Mouse (Mus musculus): ENCODE data around the gene Sp140.
"Not testable (repeated sequence)": the region's sequence is repeated elsewhere in the genome, so short reads cannot be mapped to it uniquely, and the experiment has no call there.

The Sp140 gene

GRCm38 (mm10) chr1:85636936-85637335 lies 36.8 kb downstream of the Sp140 start:
- not testable (repeated sequence) for ATAC-seq (ENCODE audit: insufficient number of reproducible peaks, low FRiP score, low TSS enrichment)

DNA sequence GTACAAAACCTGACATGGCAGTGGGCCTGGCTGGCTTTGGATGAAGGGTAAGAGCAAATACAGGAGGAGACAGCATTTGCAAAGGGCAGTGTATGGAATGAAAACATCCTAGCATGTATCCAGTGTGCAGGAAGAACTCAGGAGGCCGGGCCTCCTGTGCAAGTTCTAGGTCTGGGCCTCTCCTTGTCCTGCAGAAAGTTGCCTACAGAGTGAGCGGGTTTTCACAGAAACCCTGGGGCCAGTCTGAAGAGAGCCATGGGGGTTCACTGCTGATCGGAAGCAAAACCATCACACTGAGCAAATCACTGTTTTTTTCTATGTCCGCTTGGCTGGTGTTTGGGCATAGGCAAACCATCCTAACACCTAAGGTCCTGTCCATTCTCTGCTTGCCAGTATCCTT lies 38.0 kb downstream of the Sp140 start:
- not testable (repeated sequence) for ATAC-seq (ENCODE audit: insufficient number of reproducible peaks, low FRiP score, low TSS enrichment)

DNA sequence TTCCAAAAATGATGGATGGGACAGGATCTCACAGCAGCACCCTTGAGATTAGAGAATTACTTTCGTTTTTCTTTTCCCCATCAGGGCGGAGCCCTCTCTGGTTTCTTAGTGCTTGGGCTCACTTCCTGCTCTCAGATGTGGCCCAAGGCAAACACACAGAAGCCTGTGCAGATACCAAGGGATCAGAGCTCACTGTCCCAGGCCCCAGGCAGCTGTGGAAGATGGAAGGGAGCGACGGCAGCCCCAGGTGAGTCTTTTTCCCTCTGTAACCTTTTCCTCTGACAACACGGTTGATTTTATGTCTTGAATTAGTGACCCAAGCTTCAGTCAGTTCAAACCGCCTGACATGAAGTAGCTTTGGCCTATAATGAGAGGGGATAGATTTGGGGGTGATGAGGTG lies 49.7 kb downstream of the Sp140 start, which contains the start of gene Sp100:
Gene Sp100, plus strand, starts transcription at position 108 of the 400 bp plus-strand sequence.
- ATAC-seq (ENCODE audit: insufficient number of reproducible peaks, low FRiP score, low TSS enrichment): not testable (repeated sequence)

DNA sequence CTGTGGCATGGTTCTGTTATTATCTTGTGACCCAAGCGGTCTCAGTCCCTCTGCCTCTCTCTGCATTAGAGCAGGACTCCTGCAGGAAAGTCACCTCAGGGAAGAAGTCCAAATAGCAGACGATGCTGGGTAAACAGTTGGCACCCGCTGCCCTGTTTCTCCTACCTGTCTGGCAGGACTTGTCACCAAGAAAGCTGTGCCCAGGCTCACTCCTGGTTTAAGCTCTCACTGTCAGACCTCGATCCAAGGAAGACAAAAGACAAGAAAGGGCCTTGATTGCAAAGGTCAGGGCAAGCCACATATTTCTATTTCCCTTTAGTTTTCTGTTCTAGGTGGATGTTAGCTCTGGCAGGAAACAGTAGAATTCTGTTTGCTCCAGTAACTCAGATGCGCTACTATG lies 50.3 kb downstream of the Sp140 start:
- not testable (repeated sequence) for ATAC-seq (ENCODE audit: insufficient number of reproducible peaks, low FRiP score, low TSS enrichment)

GRCm38 (mm10) chr1:85651770-85652275 lies 51.6 kb downstream of the Sp140 start:
- ATAC-seq (ENCODE audit: insufficient number of reproducible peaks, low FRiP score, low TSS enrichment): not testable (repeated sequence)

DNA sequence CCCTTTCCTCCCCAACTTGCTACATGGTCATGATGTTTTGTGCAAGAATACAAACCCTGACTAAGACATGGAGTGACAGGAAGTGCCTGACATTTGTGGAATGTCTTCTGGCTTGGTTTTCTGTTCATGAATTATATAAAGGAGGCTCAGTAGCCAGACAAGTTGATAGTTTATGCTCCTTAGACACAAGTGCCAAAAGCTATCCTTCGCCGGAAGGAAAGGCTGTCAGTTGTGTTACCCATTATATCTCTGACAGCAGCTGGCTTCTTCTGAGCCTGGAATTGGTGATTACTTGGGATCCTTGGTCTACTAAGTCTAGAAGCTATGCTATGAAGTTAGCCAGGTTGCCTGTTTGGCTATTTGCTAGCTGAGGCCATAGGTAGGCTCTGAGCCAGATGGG lies 57.0 kb downstream of the Sp140 start:
- not testable (repeated sequence) for ATAC-seq (ENCODE audit: insufficient number of reproducible peaks, low FRiP score, low TSS enrichment)

- no peak for ATAC-seq (ENCODE audit: insufficient number of reproducible peaks, low FRiP score, low TSS enrichment)
Measured at GRCm38 (mm10) chr1:85664266-85664665, 64.1 kb downstream of the Sp140 start.

- no peak for ATAC-seq (ENCODE audit: insufficient number of reproducible peaks, low FRiP score, low TSS enrichment)
Measured at GRCm38 (mm10) chr1:85680226-85680625, 80.0 kb downstream of the Sp140 start.

DNA sequence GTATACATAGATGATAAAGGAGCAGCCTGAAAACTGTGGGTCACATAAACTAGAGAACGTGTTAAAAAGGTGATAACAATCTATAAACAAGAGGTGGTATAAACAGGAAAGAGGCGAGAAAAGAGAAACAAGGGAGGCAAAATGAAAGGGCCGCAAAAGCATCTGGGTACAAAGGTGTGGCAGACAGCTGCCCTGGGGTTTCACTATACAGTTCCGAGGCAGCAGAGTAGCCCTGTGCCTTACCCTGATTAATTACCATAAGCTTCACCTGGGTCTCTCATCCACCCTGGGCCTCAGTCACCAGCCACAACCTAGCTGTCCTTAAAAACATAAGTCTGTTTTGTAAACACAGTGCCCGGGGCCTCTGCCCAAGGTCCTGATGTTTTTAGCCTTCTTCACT lies 86.5 kb downstream of the Sp140 start:
- no peak for ATAC-seq (ENCODE audit: insufficient number of reproducible peaks, low FRiP score, low TSS enrichment)

GRCm38 (mm10) chr1:85687346-85687745 lies 87.2 kb downstream of the Sp140 start:
- ATAC-seq (ENCODE audit: insufficient number of reproducible peaks, low FRiP score, low TSS enrichment): no peak

DNA sequence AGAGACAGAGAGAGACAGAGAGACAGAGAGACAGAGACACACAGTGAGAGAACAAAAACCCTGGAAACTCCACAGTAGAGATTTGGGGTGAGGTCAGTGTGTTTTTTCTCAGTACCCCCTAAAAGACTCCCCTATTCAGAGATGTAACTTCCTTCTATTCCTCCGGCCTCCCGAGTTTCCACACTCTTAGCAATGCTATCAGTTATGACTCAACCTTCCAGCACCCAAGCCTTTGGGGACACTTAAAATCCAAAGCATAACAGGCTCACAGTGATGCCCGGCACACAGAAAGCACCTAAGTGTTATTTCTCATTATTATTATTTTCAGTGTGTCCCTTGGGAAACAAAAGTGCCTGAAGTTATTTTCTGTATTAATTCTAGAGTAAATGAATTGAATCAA lies 90.4 kb downstream of the Sp140 start:
- no peak for ATAC-seq (ENCODE audit: insufficient number of reproducible peaks, low FRiP score, low TSS enrichment)

DNA sequence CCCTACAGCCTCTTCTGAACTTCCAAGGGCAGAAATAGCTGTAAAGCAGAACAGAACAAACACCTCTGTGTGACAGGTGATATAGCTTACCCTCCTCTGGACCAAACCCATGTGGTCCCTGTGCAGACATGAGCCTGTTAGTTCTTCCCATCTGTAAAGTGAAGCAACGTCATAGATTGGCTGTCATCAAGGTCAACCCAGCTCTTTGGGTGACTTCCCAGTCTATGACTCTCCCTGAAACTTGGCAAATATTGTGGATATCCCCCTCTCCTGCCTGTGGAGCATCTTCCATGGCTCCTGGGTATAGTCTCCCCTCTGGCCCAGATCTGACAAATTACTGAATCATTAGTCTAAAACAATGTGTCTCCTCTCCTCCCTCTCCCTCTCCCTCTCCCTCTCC lies 92.1 kb downstream of the Sp140 start:
- ATAC-seq (ENCODE audit: insufficient number of reproducible peaks, low FRiP score, low TSS enrichment): no peak

DNA sequence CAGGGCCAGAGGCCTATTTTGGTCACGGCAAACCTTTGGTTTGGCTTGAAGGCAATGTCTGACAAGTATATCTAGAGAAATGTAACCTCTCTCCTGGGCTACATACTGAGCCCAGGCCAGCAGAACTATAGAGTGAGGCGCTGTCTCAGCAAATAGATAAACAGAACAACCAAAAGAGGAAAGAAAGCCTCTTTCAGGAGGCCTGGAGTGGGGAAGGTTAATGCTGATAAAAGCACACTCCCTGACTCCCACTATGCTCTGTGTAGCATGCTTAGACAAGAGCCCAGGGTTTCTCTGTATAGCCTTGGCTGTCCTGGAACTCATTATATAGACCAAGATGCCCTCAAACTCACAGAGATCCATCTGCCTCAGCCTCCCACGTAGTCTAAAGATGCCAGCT lies 93.1 kb downstream of the Sp140 start:
- no peak for ATAC-seq (ENCODE audit: insufficient number of reproducible peaks, low FRiP score, low TSS enrichment)

Measured in cerebellum, adult (tissue).